Mouse (Mus musculus) hindbrain, embryonic 15.5 days (tissue): ENCODE data around the gene Kcnj1. TPM values are rescaled to one million over a fixed set of nuclear protein-coding genes. Genes with fewer than 3 reads are reported as not detected.

Experiments used
- ATAC-seq: fragments of 200-750 bp; cut with Nextera tagmentation; 2 replicates; pipeline ENCODE4 v1.8.0; 2017; ENCODE audit warnings: low read depth, moderate number of reproducible peaks, moderate TSS enrichment; ENCODE audit not compliant: low FRiP score
- H3K27ac ChIP-seq: fragments of 300-500 bp; sonication (generic); replicated peaks from 2 replicates; pipeline ENCODE4 v1.5.1; 2015; ENCODE audit warnings: mild to moderate bottlenecking, inconsistent platforms
- H3K27me3 ChIP-seq: fragments of 300-500 bp; sonication (generic); 2 replicates; pipeline ENCODE4 v1.6.1; 2015; ENCODE audit warnings: control low read depth, inconsistent platforms
- H3K36me3 ChIP-seq: fragments of 300-500 bp; sonication (generic); 2 replicates; pipeline ENCODE4 v1.6.1; 2015; ENCODE audit warnings: control low read depth, inconsistent platforms
- H3K4me1 ChIP-seq: fragments of 300-500 bp; sonication (generic); replicated peaks from 2 replicates; pipeline ENCODE4 v1.6.1; 2015; ENCODE audit warnings: control low read depth, inconsistent platforms
- H3K4me2 ChIP-seq: fragments of 300-500 bp; sonication (generic); 2 replicates; pipeline ENCODE4 v1.6.1; 2015; ENCODE audit warnings: moderate library complexity, mild to moderate bottlenecking, inconsistent platforms
- H3K4me3 ChIP-seq: fragments of 300-500 bp; sonication (generic); 2 replicates; pipeline ENCODE4 v1.5.1; 2015; ENCODE audit warnings: mild to moderate bottlenecking, inconsistent platforms
- H3K9ac ChIP-seq: fragments of 300-500 bp; sonication (generic); 2 replicates; pipeline ENCODE4 v1.6.1; 2015; ENCODE audit warnings: inconsistent platforms
- H3K9me3 ChIP-seq: fragments of 300-500 bp; sonication (generic); 2 replicates; pipeline ENCODE4 v1.6.1; 2016; ENCODE audit warnings: control low read depth, inconsistent platforms
- WGBS: fragments of 180-500 bp; shearing (Covaris S2); methylation state at CpG from one replicate; pipeline ENCODE4 v1.1.7; 2015; 5-methylcytosine and 5-hydroxymethylcytosine counted together
- polyA plus RNA-seq: library from polyadenylated mRNA; unstranded; fragments of >200 nt; fragmentation: Nextera tagmentation; extraction: Ambion mirVana; gene quantifications from 2 replicates; pipeline ENCODE4 v1.2.1, GENCODE M21; 2015

Kcnj1 gene
- polyA plus RNA-seq = not detected in 2 replicates

GRCm38 (mm10) chr9:32372202-32372601 lies at the start of gene Kcnj1:
TSS of gene Kcnj1 (plus strand) at chr9:32372493.
- Histone ChIP-seq H3K27ac (no peak within 1 kb of the TSS), H3K4me1 (peaks cover 5% of the 10 kb centered on the region; the same call in 1 of the 2 replicates), H3K4me2 (no peak within 1 kb of the TSS), H3K4me3 (no peak within 1 kb of the TSS), H3K27me3 (no peaks in the 10 kb centered on the region), H3K36me3 (no peaks in the 10 kb centered on the region), H3K9ac (no peak within 1 kb of the TSS), H3K9me3 (no peaks in the 10 kb centered on the region)
- 91% methylated on average over 6 of the region's 6 CpGs for WGBS
- no peak for ATAC-seq

- H3K27ac ChIP-seq = no peak overlapping the region
- H3K36me3 ChIP-seq = no peaks in the 10 kb centered on the region
- no peak overlapping the region for H3K4me2 ChIP-seq
- no peaks in the 10 kb centered on the region for H3K27me3 ChIP-seq
- no peak overlapping the region for H3K4me3 ChIP-seq
- ATAC-seq = no peak
- H3K9me3 ChIP-seq = no peaks in the 10 kb centered on the region
- H3K9ac ChIP-seq = no peak overlapping the region
- no peaks in the 10 kb centered on the region for H3K4me1 ChIP-seq
- WGBS = 43% methylated on average over 7 of the region's 7 CpGs
These were observed 48.7 kb upstream of the Kcnj1 start for GRCm38 (mm10) chr9:32323610-32324009.

GRCm38 (mm10) chr9:32328777-32329176 lies 43.5 kb upstream of the Kcnj1 start:
- Histone ChIP-seq H3K4me2 (no peak overlapping the region), H3K27ac (no peak overlapping the region), H3K9ac (no peak overlapping the region), H3K27me3 (no peaks in the 10 kb centered on the region), H3K36me3 (no peaks in the 10 kb centered on the region), H3K4me1 (no peaks in the 10 kb centered on the region), H3K9me3 (no peaks in the 10 kb centered on the region), H3K4me3 (no peak overlapping the region)
- 99% methylated on average over 4 of the region's 4 CpGs for WGBS
- ATAC-seq = no peak

- Histone ChIP-seq H3K27me3 (no peaks in the 10 kb centered on the region), H3K4me3 (no peak overlapping the region), H3K9ac (no peak overlapping the region), H3K4me2 (no peak overlapping the region), H3K9me3 (0 out of 2 replicates have a peak, but pooled peaks cover 3% of the 10 kb centered on the region), H3K4me1 (no peaks in the 10 kb centered on the region), H3K36me3 (no peaks in the 10 kb centered on the region), H3K27ac (no peak overlapping the region)
- no peak for ATAC-seq
- 72% methylated on average over 5 of the region's 5 CpGs for WGBS
These were observed 41.1 kb upstream of the Kcnj1 start for GRCm38 (mm10) chr9:32331162-32331561.

- Histone ChIP-seq H3K4me1 (no peaks in the 10 kb centered on the region), H3K9ac (no peak overlapping the region), H3K36me3 (no peaks in the 10 kb centered on the region), H3K4me3 (no peak overlapping the region), H3K27me3 (no peaks in the 10 kb centered on the region), H3K4me2 (no peak overlapping the region), H3K9me3 (0 out of 2 replicates have a peak, but pooled peaks cover 3% of the 10 kb centered on the region), H3K27ac (no peak overlapping the region)
- ATAC-seq = no peak
- WGBS = 79% methylated on average over 13 of the region's 13 CpGs
These were observed 36.7 kb upstream of the Kcnj1 start for GRCm38 (mm10) chr9:32335389-32336150.

- no peak overlapping the region for H3K27ac ChIP-seq
- peaks cover 35% of the 10 kb centered on the region for H3K27me3 ChIP-seq
- H3K4me2 ChIP-seq = no peak overlapping the region
- 73% methylated on average over 5 of the region's 5 CpGs for WGBS
- H3K9me3 ChIP-seq = no peaks in the 10 kb centered on the region
- H3K4me1 ChIP-seq = peaks cover 19% of the 10 kb centered on the region
- H3K4me3 ChIP-seq = no peak overlapping the region
- no peak for ATAC-seq
- no peak overlapping the region for H3K9ac ChIP-seq
- no peaks in the 10 kb centered on the region for H3K36me3 ChIP-seq
These were observed 31.5 kb upstream of the Kcnj1 start for GRCm38 (mm10) chr9:32340831-32341230.

GRCm38 (mm10) chr9:32342929-32343328 lies 29.4 kb upstream of the Kcnj1 start:
- Histone ChIP-seq H3K4me2 (peak overlapping the region; percentile 95), H3K27me3 (peaks cover 41% of the 10 kb centered on the region), H3K36me3 (no peaks in the 10 kb centered on the region), H3K9ac (no peak overlapping the region), H3K4me3 (peak overlapping the region; percentile 41), H3K9me3 (no peaks in the 10 kb centered on the region), H3K4me1 (peaks cover 19% of the 10 kb centered on the region), H3K27ac (no peak overlapping the region)
- no peak for ATAC-seq
- WGBS = 14% methylated on average over 8 of the region's 8 CpGs

GRCm38 (mm10) chr9:32344051-32344450 lies 28.2 kb upstream of the Kcnj1 start, which contains the start of gene Kcnj5:
TSS of gene Kcnj5 (minus strand) at chr9:32344350.
- Histone ChIP-seq H3K9ac (peak within 1 kb of the TSS; percentile 30; the same call in 1 of the 2 replicates), H3K4me1 (peaks cover 19% of the 10 kb centered on the region), H3K27ac (no peak within 1 kb of the TSS), H3K4me3 (peak within 1 kb of the TSS; percentile 41), H3K36me3 (no peaks in the 10 kb centered on the region), H3K4me2 (peak within 1 kb of the TSS; percentile 95), H3K27me3 (peaks cover 41% of the 10 kb centered on the region), H3K9me3 (no peaks in the 10 kb centered on the region)
- WGBS = under 1% methylated on average over 20 of the region's 20 CpGs
- ATAC-seq = peak; percentile 24; the same call in 1 of the 2 replicates

GRCm38 (mm10) chr9:32344489-32344888 lies 27.8 kb upstream of the Kcnj1 start:
- peaks cover 45% of the 10 kb centered on the region for H3K27me3 ChIP-seq
- H3K36me3 ChIP-seq = no peaks in the 10 kb centered on the region
- peaks cover 19% of the 10 kb centered on the region for H3K4me1 ChIP-seq
- no peaks in the 10 kb centered on the region for H3K9me3 ChIP-seq
- ATAC-seq = no peak
- peak overlapping the region; percentile 30; the same call in 1 of the 2 replicates for H3K9ac ChIP-seq
- 3% methylated on average over 21 of the region's 21 CpGs for WGBS
- peak overlapping the region; percentile 95 for H3K4me2 ChIP-seq
- peak overlapping the region; percentile 41 for H3K4me3 ChIP-seq
- H3K27ac ChIP-seq = no peak overlapping the region

GRCm38 (mm10) chr9:32348096-32348495 lies 24.2 kb upstream of the Kcnj1 start:
- Histone ChIP-seq H3K27ac (no peak overlapping the region), H3K27me3 (peaks cover 35% of the 10 kb centered on the region), H3K9ac (no peak overlapping the region), H3K4me2 (no peak overlapping the region), H3K36me3 (no peaks in the 10 kb centered on the region), H3K4me3 (no peak overlapping the region), H3K4me1 (peaks cover 21% of the 10 kb centered on the region), H3K9me3 (no peaks in the 10 kb centered on the region)
- no peak for ATAC-seq
- WGBS = 68% methylated on average over 8 of the region's 8 CpGs

- H3K27ac ChIP-seq = no peak overlapping the region
- no peak for ATAC-seq
- no peaks in the 10 kb centered on the region for H3K9me3 ChIP-seq
- H3K27me3 ChIP-seq = peaks cover 25% of the 10 kb centered on the region
- no peaks in the 10 kb centered on the region for H3K36me3 ChIP-seq
- no peak overlapping the region for H3K9ac ChIP-seq
- H3K4me2 ChIP-seq = no peak overlapping the region
- H3K4me1 ChIP-seq = peaks cover 9% of the 10 kb centered on the region
- WGBS = 93% methylated on average over 10 of the region's 10 CpGs
- H3K4me3 ChIP-seq = no peak overlapping the region
These were observed 22.9 kb upstream of the Kcnj1 start for GRCm38 (mm10) chr9:32349344-32349743.

- H3K27ac ChIP-seq = no peak overlapping the region
- no peak overlapping the region for H3K9ac ChIP-seq
- peaks cover 4% of the 10 kb centered on the region for H3K4me1 ChIP-seq
- no peaks in the 10 kb centered on the region for H3K36me3 ChIP-seq
- H3K27me3 ChIP-seq = peaks cover 15% of the 10 kb centered on the region
- no peaks in the 10 kb centered on the region for H3K9me3 ChIP-seq
- 4% methylated on average over 6 of the region's 6 CpGs for WGBS
- H3K4me3 ChIP-seq = no peak overlapping the region
- no peak overlapping the region for H3K4me2 ChIP-seq
- no peak for ATAC-seq
These were observed 22.0 kb upstream of the Kcnj1 start for GRCm38 (mm10) chr9:32350332-32350731.
